Mouse (Mus musculus): ENCODE measurements around the gene Trp53bp2. TPM values are rescaled to one million over a fixed set of nuclear protein-coding genes. Genes with fewer than 3 reads are reported as not detected.

Gene Trp53bp2
- polyA plus RNA-seq (2014; fragmentation: Nextera tagmentation; extraction: Ambion mirVana), result 23.2 and 24.1 TPM in 2 replicates

DNA sequence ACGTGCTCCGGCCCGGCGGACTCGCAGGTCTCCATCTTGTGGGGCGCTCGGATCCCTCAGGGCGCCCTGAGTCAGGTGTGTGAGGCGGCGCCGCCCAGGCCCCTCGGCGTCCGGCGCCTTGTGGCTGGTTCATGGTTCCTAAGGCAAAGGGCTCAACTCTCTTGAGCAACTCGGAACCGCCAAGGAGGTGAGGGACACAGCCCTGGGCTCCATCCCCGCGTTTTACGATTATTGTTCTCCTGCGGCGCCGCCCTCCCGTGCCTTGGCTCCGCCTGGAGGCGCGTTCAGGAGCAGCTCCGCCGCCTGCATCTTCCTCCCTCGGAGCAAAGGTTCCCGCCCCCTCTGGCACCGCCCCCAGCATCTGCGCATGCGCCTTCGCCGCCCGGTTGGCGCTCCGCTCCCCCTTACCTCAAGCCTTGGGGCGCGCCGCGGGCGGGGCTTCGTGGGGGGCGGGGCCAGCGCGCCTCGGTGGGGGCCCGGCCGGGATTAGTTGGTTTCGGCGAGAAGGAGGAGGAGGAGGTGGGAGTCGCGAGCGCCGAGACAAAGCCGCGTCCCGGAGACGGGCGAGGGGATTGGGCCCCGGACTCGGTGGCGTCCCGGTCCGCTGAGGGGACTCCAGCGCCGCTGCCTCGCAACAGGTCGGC, at the start of gene Trp53bp2:
Gene Trp53bp2 (plus strand): TSS at position 489 of the 644 bp plus-strand sequence.
- DNase-seq (ENCODE audit: low spot score), result peak; percentile 97
- no peaks in the 10 kb centered on the region for H3K27me3 ChIP-seq (replicated peaks; ENCODE audit: control insufficient read depth, insufficient read depth, low read length)
- WGBS, result under 1% methylated on average over 61 of the region's 71 CpGs

DNA sequence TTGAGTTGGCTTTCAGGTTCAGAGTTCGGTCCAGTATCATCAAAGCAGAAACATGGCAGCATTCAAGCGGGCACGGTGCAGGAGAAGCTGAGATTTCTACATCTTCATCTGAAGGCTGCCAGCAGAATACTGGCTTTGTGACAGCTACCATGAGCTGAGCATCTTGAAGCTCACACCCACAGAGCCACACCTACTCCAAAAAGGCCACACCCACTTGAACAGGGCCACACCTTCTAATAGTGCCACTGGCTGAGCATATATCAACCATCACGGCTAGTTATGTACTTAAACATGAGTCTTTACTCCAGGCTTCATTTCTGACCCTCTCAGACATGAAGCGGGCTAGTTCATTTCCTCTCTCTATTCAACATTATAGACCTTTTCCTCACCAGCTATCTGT, 46.3 kb upstream of the Trp53bp2 start:
- H3K9ac ChIP-seq (ENCODE audit: low read depth, low read length), result no peak overlapping the region
- H3K27ac ChIP-seq (replicated peaks; ENCODE audit: low read depth, low read length), result no peak overlapping the region
- H3K27me3 ChIP-seq (replicated peaks; ENCODE audit: control insufficient read depth, insufficient read depth, low read length), result no peaks in the 10 kb centered on the region
- no peaks in the 10 kb centered on the region for H3K9me3 ChIP-seq (ENCODE audit: control insufficient read depth, low read length)
- H3K4me1 ChIP-seq (ENCODE audit: control insufficient read depth, insufficient read depth, low read length), result no peaks in the 10 kb centered on the region
- no peak for ATAC-seq (ENCODE audit: low read depth)
- H3K4me2 ChIP-seq (ENCODE audit: low read depth, low read length), result no peak overlapping the region
- H3K36me3 ChIP-seq (ENCODE audit: control insufficient read depth, insufficient read depth, low read length), result no peaks in the 10 kb centered on the region
- no peak overlapping the region for H3K4me3 ChIP-seq (ENCODE audit: low read depth, low read length)
- DNase-seq (ENCODE audit: low spot score), result no peak
- 92% methylated on average over 5 of the region's 5 CpGs for WGBS

More for the DNA sequence above, at the start of gene Trp53bp2:
- H3K9ac ChIP-seq (ENCODE audit: low read depth, low read length), result peak within 1 kb of the TSS; percentile 92
- H3K9me3 ChIP-seq (ENCODE audit: control insufficient read depth, low read length), result no peaks in the 10 kb centered on the region
- peak within 1 kb of the TSS; percentile 72 for H3K4me2 ChIP-seq (ENCODE audit: low read depth, low read length)
- peak within 1 kb of the TSS; percentile 93 for H3K27ac ChIP-seq (replicated peaks; ENCODE audit: low read depth, low read length)
- H3K4me1 ChIP-seq (ENCODE audit: control insufficient read depth, insufficient read depth, low read length), result peaks cover 32% of the 10 kb centered on the region
- ATAC-seq (ENCODE audit: low read depth), result peak; percentile 93
- no peaks in the 10 kb centered on the region for H3K36me3 ChIP-seq (ENCODE audit: control insufficient read depth, insufficient read depth, low read length)
- H3K4me3 ChIP-seq (ENCODE audit: low read depth, low read length), result peak within 1 kb of the TSS; percentile 81

DNA sequence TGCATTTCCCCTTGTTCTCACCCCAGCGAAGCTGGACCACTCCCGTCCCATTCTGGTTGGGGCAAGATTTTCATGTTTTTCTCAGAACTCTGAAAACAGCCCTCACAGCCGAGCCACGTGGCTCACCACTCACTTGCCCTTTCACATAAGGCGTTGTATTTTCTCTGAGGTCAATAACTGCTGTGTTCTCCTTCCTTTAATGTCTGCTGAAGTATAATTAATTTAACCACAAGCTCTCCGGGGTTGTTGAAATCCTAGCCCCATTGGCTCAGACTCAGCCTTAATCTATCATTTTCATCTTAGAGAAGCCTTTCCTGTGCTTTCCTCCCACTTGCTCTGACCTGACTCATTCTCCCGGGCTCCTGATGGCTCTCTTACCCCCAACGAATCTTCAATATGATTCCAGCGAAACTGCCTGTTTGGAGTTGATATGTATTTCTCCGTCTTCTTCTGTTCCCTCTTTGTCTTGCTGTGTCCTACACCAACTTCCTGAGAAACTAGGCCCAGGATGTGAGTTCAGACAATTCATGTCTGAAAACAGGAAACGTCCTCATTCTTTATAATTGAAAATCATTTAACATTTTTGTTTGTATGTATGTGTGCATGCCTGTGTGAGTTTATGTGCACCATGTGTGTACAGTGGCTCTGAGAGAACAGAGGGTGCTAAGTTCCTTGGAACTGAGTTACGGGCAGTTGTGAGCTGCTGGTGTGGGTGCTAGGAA, 45.1 kb upstream of the Trp53bp2 start:
- H3K36me3 ChIP-seq (ENCODE audit: control insufficient read depth, insufficient read depth, low read length), result no peaks in the 10 kb centered on the region
- no peaks in the 10 kb centered on the region for H3K9me3 ChIP-seq (ENCODE audit: control insufficient read depth, low read length)
- H3K27ac ChIP-seq (replicated peaks; ENCODE audit: low read depth, low read length), result no peak overlapping the region; the same call in 1 of the 2 replicates
- no peaks in the 10 kb centered on the region for H3K27me3 ChIP-seq (replicated peaks; ENCODE audit: control insufficient read depth, insufficient read depth, low read length)
- H3K4me2 ChIP-seq (ENCODE audit: low read depth, low read length), result no peak overlapping the region
- H3K9ac ChIP-seq (ENCODE audit: low read depth, low read length), result no peak overlapping the region
- 55% methylated on average over 12 of the region's 12 CpGs for WGBS
- no peak overlapping the region for H3K4me3 ChIP-seq (ENCODE audit: low read depth, low read length)
- no peak; the same call in 1 of the 2 replicates for ATAC-seq (ENCODE audit: low read depth)
- no peak for DNase-seq (ENCODE audit: low spot score)
- H3K4me1 ChIP-seq (ENCODE audit: control insufficient read depth, insufficient read depth, low read length), result peaks cover 7% of the 10 kb centered on the region

DNA sequence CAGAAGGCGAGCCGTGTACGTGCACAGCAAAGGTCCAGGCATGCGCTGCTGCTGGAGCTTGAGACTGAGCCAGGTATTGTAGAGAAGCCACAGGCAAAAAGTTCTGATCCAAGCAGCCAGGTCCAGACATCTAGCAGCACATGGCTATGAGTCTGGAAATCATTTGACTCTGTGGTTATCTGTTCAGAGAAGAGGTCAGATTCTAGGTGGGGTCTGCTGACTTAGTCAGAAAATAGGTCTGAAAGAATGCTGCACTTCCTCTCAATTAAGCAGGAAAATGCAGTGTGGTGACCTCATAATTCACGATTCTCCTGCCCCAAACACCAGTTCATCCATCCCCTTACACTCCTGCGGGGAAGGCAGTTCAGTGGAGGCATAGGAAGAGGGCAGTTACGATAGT, 40.7 kb upstream of the Trp53bp2 start:
- H3K9ac ChIP-seq (ENCODE audit: low read depth, low read length), result no peak overlapping the region
- H3K27ac ChIP-seq (replicated peaks; ENCODE audit: low read depth, low read length), result 0 out of 2 replicates have a peak overlapping the region, but pooled peaks have one; percentile 16
- no peaks in the 10 kb centered on the region for H3K36me3 ChIP-seq (ENCODE audit: control insufficient read depth, insufficient read depth, low read length)
- DNase-seq (ENCODE audit: low spot score) (no peak), ATAC-seq (ENCODE audit: low read depth) (no peak)
- no peaks in the 10 kb centered on the region for H3K27me3 ChIP-seq (replicated peaks; ENCODE audit: control insufficient read depth, insufficient read depth, low read length)
- H3K4me3 ChIP-seq (ENCODE audit: low read depth, low read length), result no peak overlapping the region
- H3K4me1 ChIP-seq (ENCODE audit: control insufficient read depth, insufficient read depth, low read length), result peaks cover 12% of the 10 kb centered on the region
- WGBS, result 49% methylated on average over 7 of the region's 7 CpGs
- H3K4me2 ChIP-seq (ENCODE audit: low read depth, low read length), result no peak overlapping the region
- H3K9me3 ChIP-seq (ENCODE audit: control insufficient read depth, low read length), result no peaks in the 10 kb centered on the region

DNA sequence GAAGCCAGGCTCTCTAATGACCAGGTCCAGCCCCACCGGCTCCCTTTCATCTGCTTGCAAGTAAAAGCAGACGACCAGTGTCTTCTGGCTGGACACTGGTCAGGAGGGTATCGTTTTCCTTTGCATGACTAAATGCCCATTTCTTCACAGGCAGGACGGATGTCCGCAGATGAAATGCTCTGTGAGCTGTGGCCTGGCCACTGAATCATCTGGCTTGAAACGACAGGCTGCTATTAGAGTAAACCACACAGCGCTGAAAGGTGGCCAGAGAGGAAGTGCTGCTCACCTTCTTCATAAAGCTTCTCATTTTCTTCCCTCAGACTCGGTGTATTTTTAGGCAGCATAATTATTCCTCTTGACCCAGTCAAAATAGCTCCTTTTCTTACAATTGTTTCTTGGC, 40.2 kb upstream of the Trp53bp2 start:
- no peaks in the 10 kb centered on the region for H3K36me3 ChIP-seq (ENCODE audit: control insufficient read depth, insufficient read depth, low read length)
- H3K4me1 ChIP-seq (ENCODE audit: control insufficient read depth, insufficient read depth, low read length), result peaks cover 12% of the 10 kb centered on the region
- H3K4me2 ChIP-seq (ENCODE audit: low read depth, low read length), result 0 out of 2 replicates have a peak overlapping the region, but pooled peaks have one; percentile 13
- no peaks in the 10 kb centered on the region for H3K27me3 ChIP-seq (replicated peaks; ENCODE audit: control insufficient read depth, insufficient read depth, low read length)
- 0 out of 2 replicates have a peak overlapping the region, but pooled peaks have one; percentile 16 for H3K27ac ChIP-seq (replicated peaks; ENCODE audit: low read depth, low read length)
- no peaks in the 10 kb centered on the region for H3K9me3 ChIP-seq (ENCODE audit: control insufficient read depth, low read length)
- ATAC-seq (ENCODE audit: low read depth) (no peak; the same call in 1 of the 2 replicates), DNase-seq (ENCODE audit: low spot score) (peak; percentile 52)
- H3K4me3 ChIP-seq (ENCODE audit: low read depth, low read length), result no peak overlapping the region
- WGBS, result 29% methylated on average over 8 of the region's 8 CpGs
- H3K9ac ChIP-seq (ENCODE audit: low read depth, low read length), result no peak overlapping the region

DNA sequence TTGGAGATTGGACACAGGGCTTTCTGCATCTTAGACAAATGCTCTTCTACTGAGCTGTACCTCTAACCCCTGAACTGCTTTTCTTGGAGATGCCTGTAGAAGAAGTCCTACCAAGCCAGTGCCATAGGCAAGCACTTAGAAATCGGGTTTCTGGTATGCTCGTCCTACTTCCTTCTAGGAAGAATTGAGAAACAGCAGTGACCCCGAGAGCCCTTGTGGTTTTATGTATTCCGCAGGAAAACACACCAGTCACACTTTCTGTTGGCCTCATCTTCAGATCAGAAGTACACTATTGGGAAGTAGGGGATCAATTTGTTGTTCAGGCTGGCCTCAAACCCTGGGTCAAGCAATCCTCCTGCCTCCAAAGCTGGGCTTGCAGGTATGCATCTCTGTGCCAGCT, 39.5 kb upstream of the Trp53bp2 start:
- Histone ChIP-seq H3K4me1 (ENCODE audit: control insufficient read depth, insufficient read depth, low read length) (peaks cover 12% of the 10 kb centered on the region), H3K4me2 (ENCODE audit: low read depth, low read length) (no peak overlapping the region), H3K27ac (replicated peaks; ENCODE audit: low read depth, low read length) (no peak overlapping the region), H3K9ac (ENCODE audit: low read depth, low read length) (no peak overlapping the region), H3K27me3 (replicated peaks; ENCODE audit: control insufficient read depth, insufficient read depth, low read length) (no peaks in the 10 kb centered on the region), H3K4me3 (ENCODE audit: low read depth, low read length) (no peak overlapping the region), H3K9me3 (ENCODE audit: control insufficient read depth, low read length) (no peaks in the 10 kb centered on the region), H3K36me3 (ENCODE audit: control insufficient read depth, insufficient read depth, low read length) (no peaks in the 10 kb centered on the region)
- no peak for DNase-seq (ENCODE audit: low spot score)
- 59% methylated on average over 4 of the region's 4 CpGs for WGBS
- ATAC-seq (ENCODE audit: low read depth), result no peak

DNA sequence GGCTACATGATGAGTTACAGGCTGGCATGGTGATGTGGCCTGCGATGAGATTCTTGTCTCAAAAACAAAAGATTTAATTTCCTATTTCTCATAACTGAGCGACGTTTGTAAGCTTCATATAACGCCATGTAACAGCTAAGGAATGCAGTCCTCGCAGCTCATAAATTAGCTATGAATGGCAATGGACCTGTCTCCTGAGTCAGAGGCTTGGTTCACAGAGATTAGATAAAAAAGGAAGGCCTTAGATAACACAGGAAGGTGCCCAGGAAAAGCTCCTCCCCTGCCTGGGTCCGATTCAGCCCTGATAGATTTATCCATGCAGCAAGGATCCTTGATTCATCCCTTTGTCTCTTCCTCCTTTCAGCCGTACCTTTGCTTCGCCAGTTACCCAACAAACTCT, 37.1 kb upstream of the Trp53bp2 start:
- WGBS, result 79% methylated on average over 8 of the region's 8 CpGs
- ATAC-seq (ENCODE audit: low read depth) (no peak), DNase-seq (ENCODE audit: low spot score) (no peak)
- Histone ChIP-seq H3K4me3 (ENCODE audit: low read depth, low read length) (no peak overlapping the region), H3K4me2 (ENCODE audit: low read depth, low read length) (no peak overlapping the region), H3K9ac (ENCODE audit: low read depth, low read length) (no peak overlapping the region), H3K36me3 (ENCODE audit: control insufficient read depth, insufficient read depth, low read length) (no peaks in the 10 kb centered on the region), H3K4me1 (ENCODE audit: control insufficient read depth, insufficient read depth, low read length) (peaks cover 14% of the 10 kb centered on the region), H3K27me3 (replicated peaks; ENCODE audit: control insufficient read depth, insufficient read depth, low read length) (no peaks in the 10 kb centered on the region), H3K27ac (replicated peaks; ENCODE audit: low read depth, low read length) (no peak overlapping the region), H3K9me3 (ENCODE audit: control insufficient read depth, low read length) (no peaks in the 10 kb centered on the region)

DNA sequence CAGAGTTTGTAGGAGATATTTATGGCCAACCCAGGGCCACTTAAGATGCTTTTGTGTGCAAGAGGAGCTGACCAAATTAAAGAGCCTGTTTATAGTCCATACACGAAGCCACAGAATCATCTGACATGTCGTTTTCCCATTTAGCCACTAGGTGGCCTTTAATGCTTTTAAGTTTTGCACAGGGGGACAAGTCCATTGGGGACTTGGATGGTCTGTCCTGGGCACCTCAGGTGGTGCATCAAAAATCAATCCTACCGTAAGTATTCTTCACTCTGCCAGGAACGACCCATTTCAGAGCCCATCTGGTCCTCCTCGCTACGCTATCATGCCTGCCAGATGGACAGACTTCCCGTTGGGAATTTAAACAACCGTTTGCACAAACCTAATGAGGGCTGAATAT, 32.8 kb upstream of the Trp53bp2 start:
- Histone ChIP-seq H3K27me3 (replicated peaks; ENCODE audit: control insufficient read depth, insufficient read depth, low read length) (no peaks in the 10 kb centered on the region), H3K4me3 (ENCODE audit: low read depth, low read length) (no peak overlapping the region), H3K36me3 (ENCODE audit: control insufficient read depth, insufficient read depth, low read length) (no peaks in the 10 kb centered on the region), H3K4me2 (ENCODE audit: low read depth, low read length) (no peak overlapping the region), H3K9ac (ENCODE audit: low read depth, low read length) (no peak overlapping the region), H3K9me3 (ENCODE audit: control insufficient read depth, low read length) (no peaks in the 10 kb centered on the region), H3K27ac (replicated peaks; ENCODE audit: low read depth, low read length) (no peak overlapping the region), H3K4me1 (ENCODE audit: control insufficient read depth, insufficient read depth, low read length) (peaks cover 3% of the 10 kb centered on the region; the same call in 1 of the 2 replicates)
- 33% methylated on average over 8 of the region's 8 CpGs for WGBS
- ATAC-seq (ENCODE audit: low read depth) (peak; percentile 47; the same call in 1 of the 2 replicates), DNase-seq (ENCODE audit: low spot score) (peak; percentile 65)
